Mouse (Mus musculus) lung, postnatal 0 days (tissue): ENCODE results near the gene Spag17.

Experiments used
- CTCF ChIP-seq: IDR thresholded peaks from 2 replicates; pipeline ENCODE4 v1.5.1; 2016; ENCODE audit warnings: antibody characterized with exemption, mild to moderate bottlenecking
- EP300 ChIP-seq: IDR thresholded peaks from 2 replicates; pipeline ENCODE4 v1.6.1; 2016; ENCODE audit warnings: antibody characterized with exemption, mild to moderate bottlenecking, control low read depth

GRCm38 (mm10) chr3:99842808-99843207, 42.4 kb upstream of the Spag17 start:
- no peak for TF ChIP-seq CTCF
- no peak for TF ChIP-seq EP300
